Mouse (Mus musculus): Measurements from ENCODE around the gene Dcaf11.

The Dcaf11 gene

DNA sequence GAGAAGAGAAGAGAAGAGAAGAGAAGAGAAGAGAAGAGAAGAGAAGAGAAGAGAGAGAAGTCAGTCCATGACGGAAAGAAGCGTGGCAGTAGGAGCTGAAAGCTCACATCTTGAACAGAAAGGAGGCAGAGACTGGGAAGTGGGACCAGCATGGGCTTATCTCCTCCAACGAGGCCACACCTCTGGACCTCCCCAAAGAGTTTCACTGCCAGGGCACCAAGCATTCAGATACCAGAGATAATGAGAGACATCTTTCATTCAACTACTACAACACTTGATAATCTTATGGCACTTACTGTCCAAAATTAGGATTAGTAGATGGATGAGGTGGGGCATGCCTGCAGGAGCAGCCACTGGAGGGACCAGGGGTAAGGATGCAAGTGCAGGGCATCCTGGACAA lies 4.0 kb upstream of the Dcaf11 start:
- DNase-seq (ENCODE audit: low spot score in 2 of 2): no peak

DNA sequence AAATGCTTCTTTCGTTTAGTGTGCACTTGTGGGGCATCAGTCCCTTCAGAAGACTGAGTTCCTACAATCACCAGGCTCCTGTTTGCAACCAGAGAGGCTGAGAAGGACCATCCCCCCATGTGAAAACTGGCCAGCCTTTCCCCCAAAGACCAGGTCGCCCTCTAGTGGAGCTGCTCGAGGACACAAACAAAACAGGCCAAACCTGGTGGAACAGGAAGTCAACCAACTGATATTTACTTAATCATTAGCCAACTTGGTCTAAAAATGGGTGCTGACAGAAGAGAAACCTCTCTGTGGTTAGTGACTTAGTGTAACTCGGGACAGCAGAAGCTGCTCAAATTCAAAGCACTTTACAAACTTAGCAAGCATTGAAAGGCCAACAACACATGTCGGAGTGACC lies 2.8 kb upstream of the Dcaf11 start:
- DNase-seq (ENCODE audit: low spot score in 2 of 2): peak; percentile 65 to 90

- DNase-seq (ENCODE audit: low spot score in 2 of 2): no peak
Observed at GRCm38 (mm10) chr14:55557587-55557986, 2.2 kb upstream of the Dcaf11 start.

DNA sequence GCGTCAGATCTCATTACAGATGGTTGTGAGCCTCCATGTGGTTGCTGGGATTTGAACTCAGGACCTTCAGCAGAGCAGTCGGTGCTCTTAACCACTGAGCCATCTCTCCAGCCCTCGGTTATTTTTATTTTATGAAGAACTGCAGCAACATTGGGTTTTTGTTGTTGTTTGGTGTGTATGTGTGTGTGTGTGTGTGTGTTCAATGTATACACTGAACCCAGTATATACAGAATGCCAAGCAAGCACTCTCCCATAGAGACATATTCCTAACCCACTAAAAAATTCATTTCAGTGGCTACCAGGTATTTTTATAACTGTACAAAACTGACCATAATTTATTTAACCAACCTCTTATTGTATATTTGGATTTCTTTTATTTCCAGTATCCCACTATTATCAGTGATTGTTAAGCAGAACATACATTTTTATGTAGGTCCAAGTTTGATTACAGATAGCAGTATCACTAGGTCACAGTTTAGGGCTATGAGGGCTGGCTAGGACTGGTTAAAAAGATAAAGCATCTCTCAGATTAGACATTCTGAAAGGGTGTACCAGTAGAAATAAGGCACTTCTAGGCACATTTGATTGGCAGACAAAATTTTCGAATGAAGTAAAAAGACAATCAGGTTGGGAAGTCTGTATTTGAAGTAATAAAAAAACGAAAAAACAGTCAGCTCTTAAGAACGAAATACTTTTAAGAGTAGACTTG lies 912 bp upstream of the Dcaf11 start:
- no peak for DNase-seq (ENCODE audit: low spot score in 2 of 2)

DNA sequence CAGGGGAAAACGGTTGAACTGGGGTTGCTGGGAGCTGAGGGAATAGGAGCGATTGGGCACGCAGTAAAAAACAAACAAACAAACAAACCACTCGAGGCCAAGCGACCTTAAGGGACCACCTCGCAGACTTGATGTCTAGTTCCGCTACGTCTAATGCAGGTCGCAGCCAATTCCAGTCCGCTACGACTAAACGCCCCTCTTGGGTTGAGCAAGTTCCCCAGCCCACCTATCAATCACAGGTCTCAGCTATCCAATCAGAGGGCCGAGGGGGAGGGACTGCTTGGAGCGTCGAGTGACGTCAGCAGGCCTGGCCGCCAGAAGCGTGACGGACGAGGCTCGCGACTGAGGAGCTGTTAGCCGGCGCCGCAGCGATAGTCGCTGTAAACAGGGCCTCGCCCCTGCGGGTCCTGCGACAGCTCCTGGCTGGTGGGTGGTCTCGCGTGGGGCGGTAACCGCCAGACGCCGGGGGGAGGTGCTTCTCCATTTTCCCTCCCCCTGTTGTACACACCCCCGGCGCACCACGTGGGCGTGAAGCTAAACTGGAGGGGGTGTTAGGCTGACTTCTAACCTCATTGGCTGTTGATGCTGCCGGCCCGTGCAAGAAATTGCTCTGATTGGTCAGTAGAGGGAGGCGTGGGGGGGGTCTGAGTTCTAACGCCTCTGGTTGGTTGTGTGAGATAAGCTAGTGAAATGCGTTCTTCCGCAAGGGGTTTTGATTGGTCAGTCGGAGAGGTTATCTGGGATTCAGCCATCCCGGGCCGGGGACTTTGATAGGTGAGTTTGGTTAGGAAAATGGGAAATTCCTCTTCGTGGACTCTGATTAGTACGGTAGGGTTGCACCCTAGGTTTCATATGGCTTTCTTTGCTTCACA lies 632 bp downstream of the Dcaf11 start, which contains the start of gene A730061H03Rik:
Gene A730061H03Rik, minus strand, starts transcription at position 205 of the 872 bp plus-strand sequence.
- peak; percentile 97 to 99 for DNase-seq (ENCODE audit: low spot score in 2 of 2)

- DNase-seq (ENCODE audit: low spot score in 2 of 2): no peak
Observed at GRCm38 (mm10) chr14:55561860-55562259, 2.1 kb downstream of the Dcaf11 start.

DNA sequence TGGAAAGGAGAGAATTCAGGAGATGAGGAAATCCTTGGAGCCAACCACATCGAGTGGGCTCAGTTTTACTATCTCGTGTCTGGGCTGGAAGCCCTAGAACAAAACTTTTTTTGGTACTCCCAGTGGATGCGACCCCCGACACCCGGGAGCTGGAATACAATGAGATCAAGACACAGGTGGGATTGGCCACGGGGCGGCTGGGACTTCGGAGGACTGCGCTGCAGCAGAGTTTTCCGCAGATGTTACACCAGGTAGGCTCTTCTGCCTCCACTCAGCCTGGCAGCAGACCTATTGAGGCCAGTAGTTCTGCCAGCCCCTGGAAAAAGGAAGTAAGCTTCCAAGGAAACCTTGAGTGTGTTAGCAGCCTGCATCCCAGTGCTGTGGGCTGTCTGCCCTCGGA lies 3.4 kb downstream of the Dcaf11 start:
- DNase-seq (ENCODE audit: low spot score in 2 of 2): no peak

- no peak for DNase-seq (ENCODE audit: low spot score in 2 of 2)
Observed at GRCm38 (mm10) chr14:55565748-55566147, 5.9 kb downstream of the Dcaf11 start.

DNA sequence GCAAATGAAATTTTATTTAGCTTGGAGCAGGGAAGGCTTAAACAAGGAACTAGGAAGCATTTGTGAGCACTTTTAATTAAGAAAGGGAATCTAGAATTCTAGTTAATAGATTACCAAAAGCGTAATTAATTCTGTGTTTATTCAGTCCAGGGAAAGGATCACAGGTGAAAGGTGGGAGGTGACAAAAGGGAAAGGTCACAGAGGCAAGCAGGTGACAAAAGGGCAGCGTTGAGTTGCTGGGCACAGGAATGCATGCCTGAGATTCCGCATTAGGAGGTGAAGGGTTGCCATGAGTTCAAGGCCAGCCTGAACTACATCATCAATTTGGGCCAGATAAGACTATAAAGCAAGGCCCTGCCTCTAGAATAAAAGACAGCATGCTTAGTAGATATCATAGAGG lies 7.7 kb downstream of the Dcaf11 start:
- DNase-seq (ENCODE audit: low spot score in 2 of 2): no peak

DNA sequence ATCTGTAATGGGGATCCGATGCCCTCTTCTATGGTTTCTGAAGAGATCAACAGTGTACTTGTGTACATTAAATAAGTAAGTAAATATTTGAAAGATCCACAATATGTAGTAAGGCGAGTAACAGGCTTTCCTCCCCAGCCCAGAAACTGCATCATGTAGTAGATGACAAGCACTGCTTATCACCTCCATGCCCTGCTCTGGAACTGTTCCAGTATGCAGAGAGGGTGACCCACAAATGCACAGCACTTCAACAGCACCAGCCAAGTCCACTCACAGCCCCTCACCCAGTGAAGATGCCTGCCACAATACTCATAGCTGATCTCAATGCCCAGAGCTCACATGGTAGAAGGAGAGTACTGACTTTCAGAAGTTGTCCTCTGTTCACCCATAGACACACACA lies 10.8 kb downstream of the Dcaf11 start:
- no peak for DNase-seq (ENCODE audit: low spot score in 2 of 2)

- DNase-seq (ENCODE audit: low spot score in 2 of 2): no peak
Observed at GRCm38 (mm10) chr14:55571760-55572159, 12.0 kb downstream of the Dcaf11 start.

DNA sequence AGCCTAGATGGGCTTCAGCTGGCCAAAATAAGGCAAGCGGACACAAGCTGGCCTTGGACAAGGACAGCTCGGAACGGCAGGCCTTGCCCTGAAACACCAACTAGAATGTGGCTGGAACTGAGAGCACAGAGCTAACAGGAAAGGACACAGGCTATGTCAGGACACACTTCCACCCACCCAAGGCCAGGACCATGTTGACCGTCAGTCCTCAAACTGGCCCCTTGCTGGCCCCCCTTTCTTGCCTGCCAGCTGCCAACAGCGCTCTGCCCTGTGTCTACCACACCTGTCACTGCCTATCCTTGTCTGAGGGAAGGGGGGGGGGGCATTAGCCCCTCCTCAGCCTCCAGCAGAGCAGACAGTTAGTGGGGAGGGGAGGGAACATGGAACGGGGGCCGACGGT lies 15.5 kb downstream of the Dcaf11 start, which contains the start of gene Fitm1:
Gene Fitm1, plus strand, starts transcription at position 316 of the 400 bp plus-strand sequence.
- no peak for DNase-seq (ENCODE audit: low spot score in 2 of 2)

- DNase-seq (ENCODE audit: low spot score in 2 of 2): no peak
Observed at GRCm38 (mm10) chr14:55575711-55576110, 15.9 kb downstream of the Dcaf11 start.

DNA sequence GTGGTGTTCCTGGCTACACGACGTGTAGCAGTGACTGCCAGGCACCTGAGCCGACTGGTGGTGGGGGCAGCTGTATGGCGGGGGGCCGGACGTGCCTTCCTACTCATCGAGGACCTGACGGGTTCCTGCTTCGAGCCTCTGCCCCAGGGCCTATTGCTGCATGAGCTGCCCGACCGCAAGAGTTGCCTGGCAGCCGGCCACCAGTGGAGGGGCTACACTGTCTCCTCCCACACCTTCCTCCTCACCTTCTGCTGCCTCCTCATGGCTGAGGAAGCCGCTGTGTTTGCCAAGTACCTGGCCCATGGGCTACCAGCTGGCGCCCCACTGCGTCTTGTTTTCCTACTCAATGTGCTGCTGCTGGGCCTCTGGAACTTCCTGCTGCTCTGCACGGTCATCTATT lies 16.6 kb downstream of the Dcaf11 start:
- DNase-seq (ENCODE audit: low spot score in 2 of 2): no peak

DNA sequence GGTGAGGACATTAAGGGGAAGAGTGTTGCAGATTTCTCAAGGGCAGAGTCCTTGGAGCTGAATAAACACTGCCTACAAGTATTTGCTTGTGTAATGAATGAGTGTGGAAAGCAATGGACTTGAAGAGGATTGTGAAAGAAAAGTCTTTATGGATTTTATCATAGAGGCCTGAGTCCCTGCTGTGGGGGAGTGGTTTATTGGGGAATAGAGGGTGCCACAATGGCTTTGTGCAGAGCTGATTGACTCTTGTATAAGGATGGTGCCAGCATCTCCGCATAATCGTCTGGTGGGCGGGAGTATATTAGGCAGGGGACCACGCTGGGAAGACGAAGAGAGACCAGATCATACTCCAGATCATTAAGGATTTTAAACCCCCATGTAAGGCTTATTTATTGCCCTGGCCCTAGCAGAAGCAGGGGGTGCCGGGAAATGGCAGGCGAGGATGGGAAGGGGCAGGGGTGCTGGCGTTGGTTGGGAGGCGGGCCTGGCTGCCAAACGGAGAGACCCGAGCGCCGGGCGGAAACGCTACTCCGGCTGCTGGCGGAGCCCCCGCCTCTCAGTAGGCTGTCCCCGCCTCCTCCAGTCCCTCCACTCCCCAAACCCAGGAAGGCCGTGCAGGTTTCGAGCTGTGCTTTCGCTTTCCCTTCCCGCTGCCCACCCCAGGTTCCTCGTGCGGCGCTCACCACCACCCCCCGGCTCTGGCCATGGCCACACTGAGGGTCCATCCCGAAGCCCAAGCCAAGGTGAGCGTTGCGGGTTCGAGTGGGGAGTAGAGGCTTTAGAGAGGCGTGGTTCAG lies 18.3 kb downstream of the Dcaf11 start, which contains the start of gene Psme1:
Gene Psme1, plus strand, starts transcription at position 253 of the 797 bp plus-strand sequence.
- peak; percentile 71 to 81 for DNase-seq (ENCODE audit: low spot score in 2 of 2)

DNA sequence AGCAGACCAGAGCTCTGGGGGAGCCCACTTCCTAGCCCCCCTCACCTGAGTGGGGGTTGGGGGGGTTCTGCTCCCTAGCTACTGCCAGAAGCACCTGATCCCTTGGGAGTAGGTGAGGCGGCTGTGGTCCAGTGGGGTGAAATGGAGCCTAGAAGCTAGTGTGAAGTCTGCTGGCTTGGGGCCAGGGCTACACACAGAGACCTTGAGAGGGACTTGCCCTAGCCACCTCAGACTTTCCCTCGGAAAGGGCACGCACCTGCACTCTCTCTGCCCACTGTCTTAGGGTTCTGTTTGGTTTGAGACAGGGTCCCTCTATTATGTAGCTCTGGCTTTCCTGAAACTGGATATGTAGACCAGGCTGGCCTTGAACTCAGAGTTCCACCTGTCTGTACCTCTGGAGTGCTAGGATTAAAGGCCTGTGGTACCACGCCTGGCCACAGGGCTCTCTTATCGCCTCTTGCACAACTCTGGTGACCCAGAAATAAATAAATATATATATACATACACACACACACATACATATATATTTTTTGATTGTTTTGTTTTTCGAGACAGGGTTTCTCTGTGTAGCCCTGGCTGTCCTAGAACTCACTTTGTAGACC lies 19.0 kb downstream of the Dcaf11 start:
- peak; percentile 64 to 75 for DNase-seq (ENCODE audit: low spot score in 2 of 2)

GRCm38 (mm10) chr14:55579511-55580496 lies 20.0 kb downstream of the Dcaf11 start:
- no peak for DNase-seq (ENCODE audit: low spot score in 2 of 2)

DNA sequence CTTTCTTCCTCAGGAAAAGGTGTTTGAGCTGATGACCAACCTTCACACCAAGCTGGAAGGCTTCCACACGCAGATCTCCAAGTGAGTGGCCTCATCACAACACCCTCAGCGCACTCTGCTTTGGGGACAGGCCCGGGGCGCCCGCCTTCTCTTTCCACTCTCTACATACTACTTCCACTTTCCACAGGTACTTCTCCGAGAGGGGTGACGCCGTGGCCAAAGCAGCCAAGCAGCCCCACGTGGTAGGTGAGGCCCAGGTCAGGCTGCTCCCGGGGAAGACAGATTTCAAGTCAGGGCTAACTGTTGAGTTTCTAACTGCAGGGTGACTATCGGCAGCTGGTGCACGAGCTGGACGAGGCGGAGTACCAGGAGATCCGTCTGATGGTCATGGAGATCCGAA lies 20.9 kb downstream of the Dcaf11 start:
- no peak for DNase-seq (ENCODE audit: low spot score in 2 of 2)

GRCm38 (mm10) chr14:55581981-55582681 lies 22.3 kb downstream of the Dcaf11 start:
- DNase-seq (ENCODE audit: low spot score in 2 of 2): peak in 1 of 2 experiments; percentile 55

- no peak for DNase-seq (ENCODE audit: low spot score in 2 of 2)
Observed at GRCm38 (mm10) chr14:55584303-55584701, 24.5 kb downstream of the Dcaf11 start.
